ENCODE assay signal across 11 mouse cellular contexts in genomic region chr9:48184319-48184718, GRCm38 (mm10). TPM values are rescaled to one million over a fixed set of nuclear protein-coding genes. Genes with fewer than 3 reads are reported as not detected.
DNase-seq lines count a peak whose midpoint lies in the region; ATAC-seq and TF ChIP-seq lines count a peak whose summit lies in the region.
"Had no signal": no experiment of that assay in that cellular context is flagged by ENCODE, and none has a peak within 500 bp of the region (broad histone marks: within the 10 kb centered on the region; RNA-seq: fewer than 3 reads in every experiment).

No protein-coding gene starts in this region.

- no peak overlapping the region for H3K9ac ChIP-seq in midbrain, embryonic 11.5 days (ENCODE audit: low read length)
- H3K9ac ChIP-seq: heart, embryonic 13.5 days; limb, embryonic 12.5 days; neural tube, embryonic 12.5 days had no signal

- 0 out of 2 replicates have a peak overlapping the region, but pooled peaks have one; percentile 14 for H3K27ac ChIP-seq in midbrain, embryonic 10.5 days (replicated peaks)
- no peak overlapping the region for H3K27ac ChIP-seq in midbrain, embryonic 11.5 days (ENCODE audit: low read depth, low read length)
- H3K27ac ChIP-seq in gastrocnemius, adult 2 months = no peak overlapping the region
- H3K27ac ChIP-seq: heart, embryonic 13.5 days; limb, embryonic 12.5 days; neural tube, embryonic 12.5 days had no signal

- no peaks in the 10 kb centered on the region for H3K36me3 ChIP-seq in midbrain, embryonic 10.5 days
- H3K36me3 ChIP-seq in midbrain, embryonic 11.5 days (ENCODE audit: control insufficient read depth, insufficient read depth, low read length) = no peaks in the 10 kb centered on the region
- H3K36me3 ChIP-seq: heart, embryonic 13.5 days; limb, embryonic 12.5 days; neural tube, embryonic 12.5 days had no signal

- no peak overlapping the region for H3K4me3 ChIP-seq in midbrain, embryonic 10.5 days
- H3K4me3 ChIP-seq in midbrain, embryonic 11.5 days (ENCODE audit: low read depth, low read length) = no peak overlapping the region
- H3K4me3 ChIP-seq in gastrocnemius, adult 2 months = no peak overlapping the region
- H3K4me3 ChIP-seq: heart, embryonic 13.5 days; limb, embryonic 12.5 days; neural tube, embryonic 12.5 days had no signal

- intact Hi-C loops in gastrocnemius, adult 2 months (cut with DNase I) = no loop called here

- ATAC-seq in midbrain, embryonic 11.5 days (ENCODE audit: low FRiP score) = no peak

- peaks cover 32% of the 10 kb centered on the region for H3K4me1 ChIP-seq in midbrain, embryonic 10.5 days
- H3K4me1 ChIP-seq in midbrain, embryonic 11.5 days (ENCODE audit: control insufficient read depth, insufficient read depth, low read length) = peaks cover 2% of the 10 kb centered on the region; the same call in 1 of the 2 replicates

- no peak overlapping the region for H3K4me2 ChIP-seq in midbrain, embryonic 11.5 days
- H3K4me2 ChIP-seq: heart, embryonic 13.5 days; limb, embryonic 12.5 days; neural tube, embryonic 12.5 days had no signal

- WGBS in midbrain, embryonic 10.5 days = 79% methylated on average over 7 of the region's 7 CpGs
- 83% methylated on average over 7 of the region's 7 CpGs for WGBS in midbrain, embryonic 11.5 days

- no peak for DNase-seq in midbrain, embryonic 10.5 days (ENCODE audit: low spot score)
- no peak for DNase-seq in midbrain, embryonic 11.5 days (ENCODE audit: low spot score, missing footprints)
- DNase-seq in gastrocnemius, adult 2 months = peak; percentile 73
- peak; percentile 7 to 40 for DNase-seq in left cerebral cortex, adult 18-20 months (ENCODE audit: low spot score in 2 of 2)
- peak; percentile 70 to 75 for DNase-seq in right cerebral cortex, postnatal 10 days (ENCODE audit: low spot score in 2 of 2)
- DNase-seq in embryo, embryonic 9.5 days (ENCODE audit: extremely low spot score) = no peak
- no peak for DNase-seq in MN1 (ENCODE audit: low spot score)
- DNase-seq: thymus, postnatal 4 days had no signal

- no peak for TF ChIP-seq CTCF in gastrocnemius, adult 2 months (IDR thresholded peaks at IDR 0.05)

- no peaks in the 10 kb centered on the region for H3K9me3 ChIP-seq in midbrain, embryonic 10.5 days (replicated peaks)
- H3K9me3 ChIP-seq in midbrain, embryonic 11.5 days (ENCODE audit: control insufficient read depth, low read length) = no peaks in the 10 kb centered on the region
- H3K9me3 ChIP-seq: heart, embryonic 13.5 days; limb, embryonic 12.5 days; neural tube, embryonic 12.5 days had no signal

- H3K27me3 ChIP-seq in midbrain, embryonic 10.5 days (ENCODE audit: low read depth, poor library complexity, severe bottlenecking) = no peaks in the 10 kb centered on the region
- H3K27me3 ChIP-seq in midbrain, embryonic 11.5 days (ENCODE audit: control insufficient read depth, insufficient read depth, low read length) = no peaks in the 10 kb centered on the region
- H3K27me3 ChIP-seq: heart, embryonic 13.5 days; limb, embryonic 12.5 days; neural tube, embryonic 12.5 days had no signal

RNA-seq across cellular contexts. Expression of gene Nxpe4, which starts 22.5 kb away (rescaled TPM):
- 5.3 and 6.2 TPM in 2 replicates for polyA plus RNA-seq in midbrain, embryonic 10.5 days (2016; fragmentation: Nextera tagmentation; extraction: Ambion mirVana)
- polyA plus RNA-seq in midbrain, embryonic 11.5 days (2014; fragmentation: Nextera tagmentation; extraction: Ambion mirVana) = 7.6 and 9.3 TPM in 2 replicates
- 1 to 10 TPM; 3.0 to 3.1 TPM for total RNA-seq in gastrocnemius, adult 2 months (2021)
- 1 to 10 TPM; 8.3 to 10.0 TPM for total RNA-seq in left cerebral cortex, adult 18-20 months (2021)

Comparison
In these comparisons a context has a peak if more than half of its experiments do, and no peak if none do; other contexts are left out.
1. DNase-seq: peak in gastrocnemius, adult 2 months (single experiment), left cerebral cortex, adult 18-20 months (2 of 2) and right cerebral cortex, postnatal 10 days (2 of 2); none in midbrain, embryonic 10.5 days (single experiment), midbrain, embryonic 11.5 days (single experiment), embryo, embryonic 9.5 days (single experiment) and MN1 (single experiment).